Mouse (Mus musculus): ENCODE measurements at regions not wholly inside any gene's neighbourhood (a gene's known extent, or its start where the extent isn't known, plus 50 kb on each side); places are given as distances from the start of the nearest gene placed in this dataset.

DNA sequence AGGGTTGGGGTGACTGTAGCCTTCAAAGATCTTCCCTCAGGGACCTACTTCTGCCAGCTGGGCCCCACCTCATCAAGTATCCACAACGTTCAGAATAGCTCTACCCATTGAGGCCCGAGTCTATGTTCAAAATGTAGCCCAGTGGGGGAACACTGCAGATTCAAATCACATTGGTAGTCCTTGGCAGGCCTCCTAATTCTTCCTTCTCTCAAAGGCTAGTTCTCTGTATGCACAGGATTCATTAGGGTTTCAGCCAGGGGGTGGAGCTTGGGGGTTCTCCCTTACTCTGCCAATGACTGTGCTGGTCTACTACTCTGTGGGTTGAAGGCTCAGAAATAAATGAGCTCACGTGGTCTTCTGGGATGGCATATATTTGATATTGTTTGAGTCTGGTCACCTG lies 235.3 kb upstream of the Peli2 start:
- no peak for ATAC-seq (ENCODE audit: insufficient read depth)
- H3K27ac ChIP-seq = no peak overlapping the region
- WGBS (ENCODE audit: insufficient replicate concordance) = 55% methylated on average over 3 of the region's 3 CpGs
- no peaks in the 10 kb centered on the region for H3K9me3 ChIP-seq (ENCODE audit: control insufficient read depth, low read length)
- H3K36me3 ChIP-seq (replicated peaks; ENCODE audit: control insufficient read depth, insufficient read depth, low read depth) = no peaks in the 10 kb centered on the region
- H3K4me2 ChIP-seq (ENCODE audit: low read depth) = no peak overlapping the region
- H3K4me1 ChIP-seq (replicated peaks; ENCODE audit: control insufficient read depth in 2 of 2, insufficient read depth in 2 of 2, low read length in 1 of 2) = no peaks in the 10 kb centered on the region
- H3K9ac ChIP-seq (replicated peaks) = no peak overlapping the region
- TF ChIP-seq EP300 (IDR thresholded peaks at IDR 0.05; ENCODE audit: low read depth) = no peak
- no peak for TF ChIP-seq CTCF (IDR thresholded peaks at IDR 0.05; ENCODE audit: low read depth)
- no peaks in the 10 kb centered on the region for H3K27me3 ChIP-seq (ENCODE audit: control insufficient read depth, insufficient read depth, low read length)
- DNase-seq (ENCODE audit: low read depth in 3 of 3, low spot score in 3 of 3) = no peak
- no peak overlapping the region for H3K4me3 ChIP-seq (ENCODE audit: insufficient read depth in 1 of 2, low read depth in 2 of 2, low read length in 2 of 2)

- no peak overlapping the region for H3K27ac ChIP-seq
- TF ChIP-seq EP300 (IDR thresholded peaks at IDR 0.05; ENCODE audit: low read depth) (no peak), CTCF (IDR thresholded peaks at IDR 0.05; ENCODE audit: low read depth) (no peak)
- H3K27me3 ChIP-seq (ENCODE audit: control insufficient read depth, insufficient read depth, low read length) = no peaks in the 10 kb centered on the region
- H3K4me1 ChIP-seq (replicated peaks; ENCODE audit: control insufficient read depth in 2 of 2, insufficient read depth in 2 of 2, low read length in 1 of 2) = no peaks in the 10 kb centered on the region
- no peaks in the 10 kb centered on the region for H3K9me3 ChIP-seq (ENCODE audit: control insufficient read depth, low read length)
- 67% methylated on average over 9 of the region's 9 CpGs for WGBS (ENCODE audit: insufficient replicate concordance)
- DNase-seq (ENCODE audit: low read depth in 3 of 3, low spot score in 3 of 3) (no peak), ATAC-seq (ENCODE audit: insufficient read depth) (no peak)
- no peak overlapping the region for H3K9ac ChIP-seq (replicated peaks)
- no peak overlapping the region for H3K4me3 ChIP-seq (ENCODE audit: insufficient read depth in 1 of 2, low read depth in 2 of 2, low read length in 2 of 2)
- H3K4me2 ChIP-seq (ENCODE audit: low read depth) = no peak overlapping the region
- H3K36me3 ChIP-seq (replicated peaks; ENCODE audit: control insufficient read depth, insufficient read depth, low read depth) = no peaks in the 10 kb centered on the region
Observed at GRCm38 (mm10) chr14:47890251-47891198, 230.1 kb upstream of the Peli2 start.

DNA sequence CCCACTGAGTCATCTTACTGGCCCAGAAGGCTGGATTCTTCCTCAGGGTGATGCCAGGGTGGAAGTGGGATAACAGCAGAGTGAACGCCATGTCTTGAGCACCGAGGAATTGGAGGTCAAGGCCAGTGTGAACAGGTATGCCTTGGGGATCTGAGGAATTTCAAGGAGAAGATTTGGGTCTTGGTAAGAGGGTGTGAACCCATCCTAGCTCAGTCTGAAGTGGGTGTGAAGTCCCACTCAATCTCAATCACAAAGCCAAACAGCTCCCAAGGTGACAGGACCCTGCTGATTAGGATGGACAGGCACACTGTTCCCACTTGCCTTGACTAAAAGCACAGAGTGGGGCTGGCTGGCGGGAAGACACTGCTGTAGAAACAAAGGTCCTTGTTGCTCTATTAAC lies 224.0 kb upstream of the Peli2 start:
- H3K9ac ChIP-seq (replicated peaks) = no peak overlapping the region
- no peak overlapping the region for H3K27ac ChIP-seq
- 58% methylated on average over 3 of the region's 3 CpGs for WGBS (ENCODE audit: insufficient replicate concordance)
- TF ChIP-seq CTCF (IDR thresholded peaks at IDR 0.05; ENCODE audit: low read depth) (no peak), EP300 (IDR thresholded peaks at IDR 0.05; ENCODE audit: low read depth) (no peak)
- DNase-seq (ENCODE audit: low read depth in 3 of 3, low spot score in 3 of 3) = no peak
- ATAC-seq (ENCODE audit: insufficient read depth) = no peak
- H3K27me3 ChIP-seq (ENCODE audit: control insufficient read depth, insufficient read depth, low read length) = no peaks in the 10 kb centered on the region
- no peak overlapping the region for H3K4me2 ChIP-seq (ENCODE audit: low read depth)
- H3K4me1 ChIP-seq (replicated peaks; ENCODE audit: control insufficient read depth in 2 of 2, insufficient read depth in 2 of 2, low read length in 1 of 2) = no peaks in the 10 kb centered on the region
- no peaks in the 10 kb centered on the region for H3K36me3 ChIP-seq (replicated peaks; ENCODE audit: control insufficient read depth, insufficient read depth, low read depth)
- H3K4me3 ChIP-seq (ENCODE audit: insufficient read depth in 1 of 2, low read depth in 2 of 2, low read length in 2 of 2) = no peak overlapping the region
- H3K9me3 ChIP-seq (ENCODE audit: control insufficient read depth, low read length) = no peaks in the 10 kb centered on the region

DNA sequence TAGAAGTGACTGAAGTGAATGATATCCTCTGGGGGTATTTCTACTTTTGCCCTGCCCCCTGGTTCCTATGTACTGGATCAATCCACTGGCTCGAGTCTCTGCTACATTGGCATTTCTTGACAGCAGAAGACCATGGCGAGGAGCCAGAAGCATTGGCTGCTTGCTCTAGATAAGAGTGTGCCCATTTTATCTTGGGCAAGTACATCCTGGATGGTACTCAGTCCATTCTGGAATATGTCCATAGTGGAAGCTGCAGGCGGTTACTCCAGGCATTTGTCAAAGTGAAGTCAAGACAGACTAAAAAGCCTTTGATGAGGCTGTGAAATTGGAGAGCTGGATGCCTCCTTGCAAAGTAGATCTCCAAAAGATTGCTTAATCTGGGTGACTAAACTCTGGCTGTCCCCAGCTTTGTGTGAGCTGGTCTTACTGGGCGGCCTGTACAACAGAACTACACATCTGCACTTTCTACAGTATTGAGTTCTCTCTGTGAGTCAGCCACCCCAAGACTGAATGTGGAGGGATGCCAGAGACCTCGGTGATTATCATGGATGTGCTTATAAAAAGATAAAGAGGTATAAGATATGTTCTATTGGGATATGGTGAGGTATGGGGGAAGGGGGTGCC lies 222.6 kb upstream of the Peli2 start:
- no peak overlapping the region for H3K9ac ChIP-seq (replicated peaks)
- H3K4me1 ChIP-seq (replicated peaks; ENCODE audit: control insufficient read depth in 2 of 2, insufficient read depth in 2 of 2, low read length in 1 of 2) = no peaks in the 10 kb centered on the region
- ATAC-seq (ENCODE audit: insufficient read depth) (no peak), DNase-seq (ENCODE audit: low read depth in 3 of 3, low spot score in 3 of 3) (no peak)
- no peak overlapping the region for H3K4me3 ChIP-seq (ENCODE audit: insufficient read depth in 1 of 2, low read depth in 2 of 2, low read length in 2 of 2)
- 53% methylated on average over 5 of the region's 5 CpGs for WGBS (ENCODE audit: insufficient replicate concordance)
- no peak overlapping the region for H3K27ac ChIP-seq
- H3K36me3 ChIP-seq (replicated peaks; ENCODE audit: control insufficient read depth, insufficient read depth, low read depth) = no peaks in the 10 kb centered on the region
- H3K4me2 ChIP-seq (ENCODE audit: low read depth) = no peak overlapping the region
- TF ChIP-seq EP300 (IDR thresholded peaks at IDR 0.05; ENCODE audit: low read depth) = no peak
- TF ChIP-seq CTCF (IDR thresholded peaks at IDR 0.05; ENCODE audit: low read depth) = no peak
- no peaks in the 10 kb centered on the region for H3K27me3 ChIP-seq (ENCODE audit: control insufficient read depth, insufficient read depth, low read length)
- no peaks in the 10 kb centered on the region for H3K9me3 ChIP-seq (ENCODE audit: control insufficient read depth, low read length)

GRCm38 (mm10) chr14:47898605-47899004 lies 222.0 kb upstream of the Peli2 start:
- Histone ChIP-seq H3K9ac (replicated peaks) (no peak overlapping the region), H3K27me3 (ENCODE audit: control insufficient read depth, insufficient read depth, low read length) (no peaks in the 10 kb centered on the region), H3K36me3 (replicated peaks; ENCODE audit: control insufficient read depth, insufficient read depth, low read depth) (no peaks in the 10 kb centered on the region), H3K9me3 (ENCODE audit: control insufficient read depth, low read length) (no peaks in the 10 kb centered on the region), H3K4me2 (ENCODE audit: low read depth) (no peak overlapping the region), H3K27ac (no peak overlapping the region), H3K4me3 (ENCODE audit: insufficient read depth in 1 of 2, low read depth in 2 of 2, low read length in 2 of 2) (no peak overlapping the region), H3K4me1 (replicated peaks; ENCODE audit: control insufficient read depth in 2 of 2, insufficient read depth in 2 of 2, low read length in 1 of 2) (no peaks in the 10 kb centered on the region)
- WGBS (ENCODE audit: insufficient replicate concordance) = 51% methylated on average over 4 of the region's 4 CpGs
- no peak for DNase-seq (ENCODE audit: low read depth in 3 of 3, low spot score in 3 of 3)
- TF ChIP-seq CTCF (IDR thresholded peaks at IDR 0.05; ENCODE audit: low read depth) = no peak
- ATAC-seq (ENCODE audit: insufficient read depth) = no peak

All from liver, embryonic 14.5 days (tissue).